Mouse (Mus musculus) c-Kit-positive CD71-positive TER-119-negative erythroid progenitor cells, embryonic 14.5 days (primary cell): ENCODE data around the gene Wdr63.
A peak's percentile ranks its signal among the peaks of the same experiment; 100 is the strongest.

ENCODE experiments used
- DNase-seq: peaks from one replicate; pipeline ENCODE4 v3.0.0-alpha.2; 2013; ENCODE audit warnings: low read depth

Wdr63 gene

DNA sequence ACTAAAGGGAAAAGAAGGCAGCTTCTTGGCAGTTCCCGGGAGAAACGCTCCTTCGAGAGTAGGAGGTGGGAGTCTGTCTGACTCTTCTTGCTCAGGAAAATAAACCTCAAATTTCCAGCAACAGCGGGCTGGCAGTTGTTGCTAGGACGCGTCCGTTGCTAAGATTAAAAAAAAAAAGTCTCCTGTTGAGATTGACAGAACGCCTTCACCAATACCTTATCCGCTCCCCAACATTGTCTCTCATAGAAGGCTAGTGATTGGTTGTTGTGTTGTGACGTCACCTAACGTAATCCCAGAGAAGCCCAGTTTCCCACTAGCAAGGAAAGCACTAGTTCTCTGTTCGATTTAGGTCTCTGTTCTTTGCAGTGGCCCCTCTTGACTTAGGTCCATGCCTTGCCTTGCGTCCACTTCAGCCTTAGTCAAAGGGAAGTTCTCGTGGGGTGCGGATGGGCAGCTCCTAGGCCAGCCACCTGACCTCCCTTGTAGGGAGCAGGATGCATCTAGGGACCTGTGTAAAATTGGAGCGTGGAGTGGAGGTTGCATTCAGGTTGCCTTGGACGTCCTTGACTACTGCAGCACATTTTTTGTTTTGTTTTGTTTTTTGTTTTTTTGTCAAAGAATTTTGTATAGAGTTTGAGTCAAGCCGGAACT lies at the start of gene Wdr63:
Gene Wdr63, minus strand, starts transcription at position 210 of the 651 bp plus-strand sequence.
- DNase-seq = peak; percentile 70

DNA sequence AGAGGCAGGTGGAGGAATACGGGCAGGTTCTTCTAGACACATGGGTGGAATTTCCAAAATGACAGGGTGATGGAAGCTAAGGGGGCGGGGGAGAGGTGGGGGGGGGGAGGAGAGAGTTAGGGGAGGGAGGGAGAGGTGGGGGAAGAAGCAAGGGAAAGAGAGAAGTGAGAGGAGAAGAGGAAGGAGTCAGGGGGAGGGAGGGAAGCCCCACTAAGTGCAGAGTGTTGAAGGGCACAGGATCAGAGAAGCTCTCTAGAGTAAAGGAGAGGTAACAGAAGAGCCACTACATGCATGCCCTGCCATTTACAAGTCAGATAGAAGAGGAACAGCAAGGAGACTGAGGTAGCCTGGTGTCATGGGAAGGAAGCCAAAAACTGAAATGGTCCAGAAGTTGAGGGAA lies 48.9 kb upstream of the Wdr63 start:
- no peak for DNase-seq

DNA sequence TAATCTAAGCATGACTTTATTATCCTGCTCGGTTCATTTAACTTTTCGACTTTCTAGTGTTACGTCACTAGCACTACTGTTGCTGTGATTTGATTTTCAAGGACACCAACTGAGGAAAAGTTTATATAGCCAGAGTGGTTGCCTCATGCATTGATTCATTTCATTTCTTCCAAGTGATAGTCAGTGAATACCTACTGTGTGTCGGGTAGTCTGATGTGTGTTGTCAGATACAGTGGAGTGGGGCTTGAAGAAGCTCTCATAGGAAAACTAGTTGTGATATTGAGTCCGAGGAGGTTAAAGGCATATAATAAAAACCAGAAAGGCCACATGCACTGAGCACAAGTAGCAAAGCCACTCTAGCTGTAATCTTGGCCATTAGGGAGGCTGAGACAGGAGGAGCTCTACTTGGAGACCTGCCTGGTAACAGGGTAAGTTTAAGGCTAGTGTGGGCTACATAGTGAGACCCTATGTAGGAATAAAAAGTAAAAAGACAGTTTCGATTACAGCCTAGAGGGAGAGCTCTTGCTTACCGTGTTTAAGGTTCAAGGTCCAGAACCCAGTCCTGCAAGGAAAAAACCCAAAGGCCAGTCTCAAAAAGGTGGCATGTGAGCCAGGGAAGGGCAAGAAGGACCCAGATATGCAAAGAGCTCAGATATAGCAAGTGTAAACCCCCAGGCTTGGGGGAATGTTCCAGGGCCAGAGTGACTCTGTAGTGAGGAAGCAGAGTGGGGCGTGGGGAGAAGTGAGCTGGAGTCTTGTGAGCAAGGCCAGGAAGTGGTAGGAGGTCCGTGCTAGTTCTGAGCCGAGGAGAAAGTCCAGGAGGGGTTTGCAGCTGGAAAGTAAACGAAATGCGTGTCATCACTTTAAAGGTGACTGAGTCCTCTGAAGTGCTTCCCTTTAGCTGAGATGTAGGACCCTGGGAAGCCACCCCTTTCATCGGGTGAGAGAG lies 48.0 kb upstream of the Wdr63 start:
- no peak for DNase-seq

DNA sequence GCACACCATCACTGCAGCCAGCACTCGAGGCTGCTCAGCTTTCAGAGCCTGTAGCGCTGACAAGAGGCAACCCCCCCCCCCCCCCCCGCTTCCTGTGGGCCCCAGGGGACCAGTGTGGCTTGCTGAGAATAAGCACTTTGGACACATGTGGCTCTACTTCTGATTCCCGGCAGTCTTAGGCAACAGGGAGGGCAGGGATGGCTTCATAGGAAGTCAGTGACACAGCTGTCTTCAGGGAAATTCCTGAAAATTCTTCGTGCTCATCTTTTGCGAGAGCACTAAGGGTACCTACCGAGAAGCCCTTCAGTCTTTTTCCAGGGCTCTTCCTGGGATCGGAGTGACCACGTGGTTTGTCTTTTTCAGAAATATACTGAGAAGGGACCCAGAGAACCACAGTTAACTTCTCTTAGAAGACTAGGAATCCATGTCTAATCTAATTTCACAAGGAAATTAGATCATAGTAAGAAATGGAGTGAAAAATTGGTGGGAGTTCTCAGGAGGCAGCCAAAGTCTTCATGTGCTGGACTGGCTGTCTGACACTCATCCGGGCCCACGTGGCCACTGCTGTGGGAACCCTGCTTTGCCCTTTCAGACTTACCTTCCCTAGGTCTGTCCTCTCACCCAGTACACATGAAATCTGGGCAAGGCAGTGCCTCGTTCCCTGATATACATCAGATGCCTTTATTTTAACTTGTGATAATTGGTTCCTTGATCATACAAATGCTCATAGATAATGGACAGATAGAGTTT lies 46.1 kb upstream of the Wdr63 start:
- DNase-seq = no peak

DNA sequence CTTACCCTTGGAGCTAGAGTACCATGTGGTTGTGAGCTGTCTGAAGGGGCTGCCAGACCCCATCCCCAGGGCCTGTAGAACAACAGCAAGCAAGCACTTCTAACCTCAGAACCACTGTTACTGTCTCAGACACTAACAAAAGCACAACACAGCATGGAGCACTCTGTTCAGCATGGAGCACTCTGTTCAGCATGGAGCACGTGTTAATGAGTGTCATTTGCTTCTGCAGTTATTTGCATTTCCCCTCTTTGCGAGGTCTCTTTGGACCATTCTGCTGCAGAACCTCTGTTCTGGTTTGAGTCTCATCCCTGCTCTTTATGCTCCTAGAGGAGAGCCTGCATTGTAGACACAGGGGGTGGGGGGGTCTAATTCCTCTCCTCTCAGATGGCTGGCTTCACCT lies 45.0 kb upstream of the Wdr63 start:
- DNase-seq = no peak

DNA sequence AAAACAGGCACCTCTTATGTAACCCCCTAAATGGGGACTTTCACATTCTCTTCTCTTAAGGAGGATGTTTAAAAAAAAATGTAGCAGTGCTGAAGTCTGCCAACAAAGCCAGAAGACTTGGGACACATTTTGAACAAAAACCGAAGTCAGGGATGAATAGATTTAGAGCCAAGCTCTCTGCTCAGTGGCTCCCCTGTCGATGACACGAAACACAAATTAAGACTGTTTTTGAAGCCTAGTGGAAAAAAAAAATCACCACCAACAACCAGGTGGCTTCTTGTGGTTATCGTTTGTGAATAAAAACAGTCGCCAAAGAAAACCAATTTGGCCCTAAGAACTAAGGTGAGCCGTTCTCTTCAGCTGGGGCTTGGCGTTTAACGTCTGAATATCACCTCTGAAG lies 44.4 kb upstream of the Wdr63 start:
- DNase-seq = no peak

DNA sequence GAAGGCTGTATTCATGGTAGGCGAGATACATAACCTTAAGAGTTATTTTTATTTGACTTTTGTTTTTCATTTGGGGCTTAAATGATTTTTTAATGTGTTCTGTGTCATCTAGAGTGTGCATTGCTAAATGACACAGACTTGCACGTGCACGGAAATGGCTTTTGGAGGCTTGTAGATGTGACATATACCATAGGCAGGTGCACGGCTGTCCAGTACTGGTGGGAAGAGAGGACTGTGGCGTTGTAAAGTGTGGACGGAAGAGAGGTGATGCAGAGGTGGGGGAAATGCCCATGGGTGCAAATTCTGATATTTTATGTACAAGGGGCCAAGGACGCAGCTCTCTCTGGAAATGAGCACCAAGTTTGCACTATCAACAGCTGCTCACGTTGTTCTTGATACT lies 43.8 kb upstream of the Wdr63 start:
- DNase-seq = no peak

DNA sequence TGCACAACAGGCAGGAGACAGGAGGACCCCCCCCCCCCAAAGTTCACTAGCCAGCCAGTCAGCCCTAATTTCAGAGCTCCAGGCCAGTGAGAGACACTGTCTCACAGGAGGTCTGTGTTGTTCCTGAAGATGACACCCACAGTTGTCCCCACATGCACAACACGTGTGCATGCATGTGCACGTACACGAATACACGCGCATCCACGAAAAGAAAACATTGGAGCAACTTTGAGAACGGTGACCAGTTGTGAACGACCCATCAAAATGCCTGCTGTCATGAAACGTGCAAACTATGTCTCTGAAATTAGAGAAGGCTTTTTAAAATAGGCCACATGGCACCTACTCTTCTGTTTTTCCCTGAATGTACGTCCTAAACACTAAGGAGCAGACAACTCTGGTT lies 43.4 kb upstream of the Wdr63 start:
- no peak for DNase-seq

DNA sequence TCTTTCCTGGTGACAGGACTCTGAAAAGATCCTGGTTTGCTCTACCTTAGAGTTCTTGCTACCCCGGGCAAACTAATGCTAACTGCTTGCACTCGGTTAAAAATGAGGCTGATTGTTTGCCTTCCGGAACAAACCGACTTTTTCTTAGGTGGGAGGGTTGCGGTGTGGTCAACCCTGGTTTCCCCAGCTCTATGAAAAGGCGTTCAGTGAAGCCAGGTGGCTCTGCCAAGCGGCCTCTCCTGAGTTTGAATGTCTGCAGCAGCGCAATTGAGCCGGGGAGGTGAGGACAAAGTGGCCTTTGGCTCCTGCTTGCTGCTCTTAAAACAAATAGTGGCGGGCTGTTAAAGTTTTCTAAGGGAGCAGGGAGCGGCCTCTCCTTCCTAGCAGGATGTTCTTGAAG lies 42.6 kb upstream of the Wdr63 start:
- no peak for DNase-seq

DNA sequence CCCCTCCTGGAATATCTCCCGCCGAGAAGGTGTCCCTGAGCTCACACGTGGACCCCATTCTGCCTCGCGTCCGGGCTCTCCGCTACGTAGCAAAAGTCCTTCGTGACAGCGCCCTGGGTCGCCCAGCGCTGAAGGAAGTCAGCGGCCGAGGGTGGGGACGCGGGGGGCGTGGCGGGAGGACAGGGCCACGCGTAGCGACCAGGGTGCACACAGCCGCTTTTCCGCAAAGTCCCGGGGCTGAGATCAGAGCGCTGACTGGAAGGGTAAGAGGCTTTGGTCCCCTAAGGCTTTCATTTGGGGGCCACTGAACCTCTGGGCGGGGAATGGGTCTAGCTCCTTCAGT lies 42.1 kb upstream of the Wdr63 start:
- DNase-seq = no peak

DNA sequence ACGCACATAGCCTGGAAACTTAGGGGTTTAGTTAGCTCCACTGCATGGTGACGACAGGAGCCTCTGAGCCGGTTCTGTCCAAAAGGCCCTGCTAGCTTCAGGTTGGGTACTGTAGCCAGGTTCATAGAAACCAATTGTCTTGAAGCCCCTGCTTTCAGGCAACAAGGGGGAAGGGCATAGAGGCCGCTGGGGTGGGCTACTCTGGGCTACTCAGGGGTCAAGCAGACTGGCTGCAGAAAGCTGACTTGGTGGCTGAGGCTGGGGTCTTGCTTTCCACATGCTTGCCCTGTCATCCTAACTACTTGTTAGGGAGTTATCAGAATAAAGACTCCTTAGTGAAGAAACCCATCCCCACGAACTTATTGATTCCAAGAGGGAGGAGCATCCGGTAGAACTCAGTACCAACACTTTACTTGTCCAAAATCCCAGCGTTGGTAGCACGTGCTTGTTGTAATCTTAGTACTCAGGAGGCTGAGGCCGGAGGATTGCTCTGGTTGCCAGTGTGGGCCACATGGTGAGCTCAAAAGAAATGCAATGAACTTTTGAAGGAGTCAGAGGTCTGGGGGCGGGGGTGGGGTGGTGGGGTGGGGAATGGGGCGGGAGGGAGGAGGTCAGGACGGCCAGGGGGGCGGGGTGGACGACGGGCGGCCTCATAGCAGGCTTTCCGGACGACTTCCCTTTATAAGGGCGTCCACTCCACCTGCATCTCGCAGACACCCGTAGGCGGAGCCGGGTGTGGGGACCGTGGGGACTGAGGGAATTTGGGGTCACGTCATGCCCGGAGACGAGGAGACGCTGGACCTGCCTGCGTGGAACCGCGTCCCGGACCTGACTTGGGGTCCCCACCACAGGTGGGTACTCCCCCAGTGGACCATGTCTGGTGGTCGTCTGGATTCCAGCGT lies 41.5 kb upstream of the Wdr63 start, which contains the start of gene Mcoln2:
Gene Mcoln2, plus strand, starts transcription at position 678 of the 902 bp plus-strand sequence.
- no peak for DNase-seq

DNA sequence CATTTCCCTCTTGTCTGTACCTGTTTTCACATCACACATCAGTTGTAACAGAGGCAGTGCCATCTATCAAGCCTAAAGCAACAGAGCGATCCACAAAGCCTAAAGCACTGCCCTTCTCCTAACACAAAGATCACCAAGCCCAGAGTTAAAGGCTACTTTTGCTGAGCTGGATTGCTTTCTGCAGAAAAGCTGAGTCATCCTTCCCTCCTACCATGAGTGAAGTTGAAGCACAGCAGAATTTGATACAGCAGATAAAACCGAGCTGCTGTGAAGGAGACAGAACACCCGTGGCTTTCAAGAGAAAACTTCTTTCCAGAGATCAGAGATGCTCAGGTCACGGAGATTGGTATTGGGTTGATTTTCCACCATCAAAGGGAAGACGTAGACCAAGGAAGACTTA lies 38.2 kb upstream of the Wdr63 start:
- DNase-seq = no peak

DNA sequence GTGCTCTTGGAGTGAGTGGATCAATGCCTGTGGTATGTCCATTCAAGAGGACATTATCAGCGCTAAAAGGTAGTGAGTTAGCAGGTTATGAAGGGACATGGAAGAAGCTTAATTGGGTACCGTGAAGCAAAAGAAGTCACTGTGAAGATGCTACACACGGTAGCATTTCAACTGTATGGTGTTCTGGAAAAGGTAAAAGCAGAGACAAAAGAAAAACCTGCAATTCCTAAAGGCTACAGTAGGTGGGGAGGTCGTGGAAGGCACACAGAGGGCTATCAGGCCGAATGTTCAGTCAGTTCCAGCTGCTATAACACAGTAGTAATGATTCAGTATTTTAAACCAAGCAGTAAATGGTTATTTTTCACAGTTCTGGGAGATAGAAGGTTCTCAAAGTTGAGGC lies 37.6 kb upstream of the Wdr63 start:
- DNase-seq = no peak

DNA sequence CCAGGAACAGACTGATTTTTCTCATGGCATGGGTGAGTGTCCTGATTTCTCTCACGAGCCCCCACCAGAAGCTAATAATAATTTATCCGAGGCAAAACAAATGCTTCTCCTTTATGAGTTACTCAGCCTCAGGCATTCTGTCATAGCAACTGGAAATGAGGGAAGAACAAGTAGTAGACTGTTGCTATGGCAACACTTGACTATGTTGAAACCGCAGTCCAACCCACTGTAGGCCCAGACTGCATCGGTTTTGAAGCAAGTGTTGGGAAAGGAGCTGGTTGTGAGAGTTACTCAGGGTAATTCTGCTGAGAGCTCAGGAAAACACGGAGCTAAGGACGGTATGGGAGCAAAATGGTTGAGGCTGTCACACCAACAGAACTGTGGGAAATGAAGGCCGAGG lies 34.6 kb upstream of the Wdr63 start:
- no peak for DNase-seq

DNA sequence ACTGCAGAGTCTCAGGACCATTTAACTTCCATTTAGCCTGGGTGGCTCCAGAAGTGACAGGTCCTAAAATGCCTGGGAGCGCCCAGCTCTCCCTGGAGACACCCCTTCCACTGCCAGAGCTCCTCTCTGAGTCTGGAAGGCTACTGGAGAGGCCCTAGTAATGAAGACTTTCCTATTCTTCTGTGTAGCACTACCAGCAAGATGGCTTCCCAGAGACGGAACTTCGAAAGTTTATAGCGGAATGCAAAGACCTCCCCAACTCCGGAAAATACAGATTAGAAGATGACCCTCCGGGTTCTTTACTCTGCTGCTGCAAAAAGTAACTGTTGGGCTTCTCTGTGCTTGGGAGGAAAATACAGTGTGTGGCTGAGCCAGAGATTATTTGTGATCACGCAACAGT lies 32.3 kb upstream of the Wdr63 start:
- DNase-seq = no peak

DNA sequence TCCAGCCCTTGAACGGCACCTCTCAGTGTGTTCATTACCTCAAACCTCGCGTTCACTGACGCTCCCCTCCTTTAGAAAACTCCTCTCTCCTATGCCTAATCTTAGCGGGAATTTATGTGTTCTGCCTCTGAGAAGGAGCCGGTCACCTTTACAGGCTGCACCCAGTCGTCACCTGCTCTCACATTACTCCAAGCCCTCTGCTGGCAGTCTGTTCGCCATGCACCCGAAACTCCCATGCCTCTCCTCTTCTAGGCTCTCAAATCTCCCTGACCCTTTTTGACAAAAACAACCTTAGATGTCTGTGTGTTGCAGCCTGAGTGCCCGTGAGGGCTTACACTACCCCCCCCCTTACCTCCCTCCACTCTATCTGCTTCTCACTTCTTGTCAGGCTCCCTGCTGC lies 28.5 kb upstream of the Wdr63 start:
- no peak for DNase-seq

DNA sequence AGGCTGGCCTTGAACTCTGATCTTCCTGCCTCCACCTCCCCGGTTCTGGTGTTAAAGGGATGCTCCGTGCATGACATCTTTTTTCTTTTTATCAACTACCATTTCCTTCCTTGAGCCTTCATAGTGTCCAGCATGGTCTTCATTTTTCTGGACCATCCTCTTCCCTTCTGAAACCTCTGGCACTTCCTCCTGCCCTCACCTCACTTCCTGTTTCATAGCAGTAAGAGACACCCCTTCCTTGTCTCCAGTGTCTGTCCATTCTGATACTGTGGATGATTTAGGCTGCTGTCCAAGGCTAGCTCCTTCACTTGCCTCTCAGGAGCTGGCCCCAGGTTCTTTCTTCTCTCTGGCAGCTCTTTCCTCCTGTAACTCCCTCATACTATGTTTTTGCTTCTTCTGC lies 27.5 kb upstream of the Wdr63 start:
- no peak for DNase-seq

DNA sequence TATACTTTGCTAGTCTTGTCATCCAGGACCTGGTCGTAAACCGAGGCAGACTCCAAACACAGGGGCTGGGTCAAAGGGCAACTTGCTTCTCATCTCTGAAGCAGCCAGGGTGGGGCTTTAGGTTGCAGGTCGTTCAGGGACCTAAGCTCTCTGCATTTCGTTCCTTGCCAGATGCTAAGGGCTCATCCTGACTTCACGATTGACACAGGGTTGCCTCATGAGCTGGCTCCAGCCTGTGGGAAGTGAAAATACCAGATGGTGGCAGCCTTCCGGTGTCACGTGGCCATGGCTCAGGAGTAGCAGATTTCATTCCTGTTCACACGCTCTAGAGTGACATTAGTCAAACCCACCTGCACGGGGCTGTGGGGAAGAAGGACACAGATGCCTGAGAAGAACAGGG lies 26.9 kb upstream of the Wdr63 start:
- no peak for DNase-seq

DNA sequence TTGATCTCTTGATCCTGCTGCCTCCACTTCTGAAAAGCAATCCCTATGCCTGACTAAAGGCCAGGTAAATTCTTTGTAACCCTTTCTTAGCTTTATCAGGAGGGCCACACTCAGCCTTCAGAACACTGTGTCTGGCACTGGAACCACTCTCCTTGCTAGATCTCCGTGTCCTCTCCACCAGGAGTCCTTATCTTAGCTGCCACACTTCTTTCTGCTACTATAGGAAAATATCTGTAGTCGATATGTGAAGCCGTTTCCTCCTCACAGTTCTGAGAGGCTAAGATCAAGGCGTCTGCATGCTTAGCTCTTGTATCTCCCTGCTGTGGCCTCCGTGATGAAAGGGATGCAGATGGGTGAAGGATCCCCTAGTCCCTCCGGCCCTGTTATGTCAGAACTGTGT lies 19.3 kb upstream of the Wdr63 start:
- DNase-seq = peak; percentile 35

DNA sequence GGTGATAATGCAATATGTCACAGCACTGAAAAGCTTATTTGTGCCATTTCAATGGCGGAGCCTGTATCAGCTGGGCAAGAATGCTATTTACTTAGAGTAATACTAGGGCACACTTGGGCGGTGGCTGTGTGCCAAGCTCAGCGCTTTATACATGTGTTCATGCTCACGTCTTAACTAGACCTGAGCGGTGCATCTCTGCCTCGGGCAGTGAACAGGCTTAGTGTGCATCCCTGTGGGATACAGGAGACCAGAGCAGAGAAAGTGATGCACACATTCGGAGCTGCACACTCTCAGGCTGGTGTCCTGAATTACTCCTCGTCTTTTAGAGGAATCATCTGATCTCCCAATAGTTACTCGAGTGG lies 15.5 kb upstream of the Wdr63 start:
- DNase-seq = no peak

DNA sequence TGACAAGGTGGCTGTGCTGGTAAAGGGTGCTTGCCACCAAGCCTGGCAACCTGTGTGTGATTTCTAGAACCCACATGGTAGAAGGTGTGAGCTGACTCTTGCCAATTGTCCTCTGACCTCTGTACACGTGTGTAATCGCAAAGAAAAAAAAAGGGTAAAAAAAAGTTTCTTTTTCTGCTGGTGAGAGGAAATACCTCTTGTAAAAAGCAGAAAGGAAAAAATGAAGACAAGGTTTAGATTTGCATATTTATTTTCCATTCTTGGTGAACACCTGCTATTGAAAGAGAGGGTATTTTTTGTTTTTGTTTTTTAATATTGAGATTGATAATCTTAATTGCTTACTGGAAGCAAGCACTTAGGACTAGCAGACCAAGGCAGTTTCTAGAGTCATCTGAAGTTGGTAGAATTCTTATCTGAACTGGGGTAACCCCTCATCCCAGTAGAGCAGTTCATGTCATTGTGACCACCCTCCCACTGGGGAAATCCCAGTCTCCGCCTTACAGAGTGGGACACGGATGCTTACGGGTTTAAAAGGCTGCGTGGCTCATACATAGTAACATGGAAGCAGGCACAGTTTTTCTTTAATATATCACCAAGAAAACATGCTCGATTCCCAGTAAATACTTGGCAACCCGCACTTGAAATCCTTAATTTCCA lies 15.0 kb upstream of the Wdr63 start:
- no peak for DNase-seq

DNA sequence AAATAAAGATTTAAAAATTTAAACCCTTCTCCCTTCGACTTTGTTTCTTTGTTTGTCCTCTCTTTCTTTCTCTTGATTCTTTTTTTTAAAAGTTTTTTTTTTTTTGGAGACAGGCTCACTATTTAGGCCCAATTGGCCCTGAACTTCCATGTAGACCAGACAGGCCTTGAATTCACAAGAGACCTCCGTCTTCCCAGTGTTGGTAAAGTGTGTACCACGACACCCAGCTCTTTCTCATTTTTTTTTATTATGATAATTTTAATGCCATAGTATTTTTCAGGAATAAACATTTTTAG lies 14.1 kb upstream of the Wdr63 start:
- DNase-seq = no peak
